Mouse (Mus musculus): ENCODE measurements at regions not wholly inside any gene's neighbourhood (a gene's known extent, or its start where the extent isn't known, plus 50 kb on each side); places are given as distances from the start of the nearest gene placed in this dataset.
"Not testable (repeated sequence)": the region's sequence is repeated elsewhere in the genome, so short reads cannot be mapped to it uniquely, and the experiment has no call there.

DNA sequence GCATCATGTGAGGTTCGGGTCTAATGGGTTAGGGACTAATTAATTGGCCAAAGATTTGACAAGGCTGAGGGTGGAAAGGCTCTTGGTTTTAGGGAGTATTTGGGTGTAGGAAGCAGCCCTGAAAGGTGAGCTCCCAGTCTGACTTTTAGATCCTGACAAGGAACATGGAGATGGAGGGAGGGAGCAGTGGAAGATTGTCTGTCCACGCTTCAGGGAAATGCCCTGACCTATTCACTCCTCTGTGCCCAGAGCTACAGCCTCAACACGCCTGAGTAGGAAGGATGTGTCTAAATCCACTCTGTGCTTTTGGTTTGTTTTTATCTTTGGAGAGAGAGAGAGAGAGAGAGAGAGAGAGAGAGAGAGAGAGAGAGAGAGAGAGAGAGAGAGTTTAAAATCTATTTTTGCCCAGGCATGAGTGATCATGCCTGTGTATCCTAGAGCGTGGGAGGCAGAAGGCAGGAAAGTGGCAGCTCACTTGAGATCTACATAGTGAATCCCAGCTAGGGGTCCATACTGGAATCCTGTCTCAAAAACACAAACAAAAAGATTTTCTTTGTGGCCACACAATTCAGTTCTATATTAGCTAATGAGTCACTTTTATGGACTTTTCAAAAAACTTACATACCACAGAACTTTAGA is 511.5 kb upstream of the Tbl1xr1 start:
- no peak overlapping the region for H3K27ac ChIP-seq (ENCODE audit: insufficient read depth, low read depth, low read length)
- H3K4me3 ChIP-seq (ENCODE audit: insufficient read depth, low read length) = no peak overlapping the region
- no peaks in the 10 kb centered on the region for H3K4me1 ChIP-seq (ENCODE audit: control insufficient read depth, insufficient read depth, low read length)
- TF ChIP-seq POLR2A (IDR thresholded peaks at IDR 0.05; ENCODE audit: borderline replicate concordance, low read depth, low read length) (no peak), CTCF (IDR thresholded peaks at IDR 0.05; ENCODE audit: low read depth, low read length) (no peak)

DNA sequence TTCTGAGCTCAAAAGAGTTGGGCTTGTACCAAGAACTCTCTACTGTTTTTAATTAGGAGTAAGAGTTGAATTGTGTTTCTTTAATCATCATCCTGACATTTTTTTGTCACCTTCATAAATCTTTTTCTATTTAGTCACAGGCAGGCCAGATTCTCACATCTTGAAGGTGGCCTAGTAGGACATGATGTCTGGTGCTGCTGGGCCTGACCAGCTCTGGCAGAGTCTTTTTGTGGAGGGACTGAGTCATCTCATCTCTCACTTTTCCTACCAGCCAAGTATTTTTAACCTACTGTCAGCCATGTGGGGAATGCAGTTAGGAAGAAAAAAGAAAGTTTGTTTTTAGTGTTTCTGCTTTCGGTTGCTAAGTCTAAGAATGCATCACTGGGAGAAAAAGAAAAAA is 506.7 kb upstream of the Tbl1xr1 start:
- TF ChIP-seq POLR2A (IDR thresholded peaks at IDR 0.05; ENCODE audit: borderline replicate concordance, low read depth, low read length) (no peak), CTCF (IDR thresholded peaks at IDR 0.05; ENCODE audit: low read depth, low read length) (no peak)
- Histone ChIP-seq H3K27ac (ENCODE audit: insufficient read depth, low read depth, low read length) (no peak overlapping the region), H3K4me1 (ENCODE audit: control insufficient read depth, insufficient read depth, low read length) (no peaks in the 10 kb centered on the region)

GRCm38 (mm10) chr3:21578635-21579034 is 497.8 kb upstream of the Tbl1xr1 start:
- no peak overlapping the region for H3K4me3 ChIP-seq (ENCODE audit: insufficient read depth, low read length)
- TF ChIP-seq POLR2A (IDR thresholded peaks at IDR 0.05; ENCODE audit: borderline replicate concordance, low read depth, low read length) (no peak), CTCF (IDR thresholded peaks at IDR 0.05; ENCODE audit: low read depth, low read length) (no peak)
- no peaks in the 10 kb centered on the region for H3K4me1 ChIP-seq (ENCODE audit: control insufficient read depth, insufficient read depth, low read length)
- no peak overlapping the region for H3K27ac ChIP-seq (ENCODE audit: insufficient read depth, low read depth, low read length)

More for the DNA sequence above, 506.7 kb upstream of the Tbl1xr1 start:
- H3K4me3 ChIP-seq (ENCODE audit: insufficient read depth, low read length) = no peak overlapping the region

GRCm38 (mm10) chr3:21582122-21582521 is 494.3 kb upstream of the Tbl1xr1 start:
- no peak for TF ChIP-seq CTCF (IDR thresholded peaks at IDR 0.05; ENCODE audit: low read depth, low read length)
- TF ChIP-seq POLR2A (IDR thresholded peaks at IDR 0.05; ENCODE audit: borderline replicate concordance, low read depth, low read length) = no peak
- Histone ChIP-seq H3K4me1 (ENCODE audit: control insufficient read depth, insufficient read depth, low read length) (no peaks in the 10 kb centered on the region), H3K27ac (ENCODE audit: insufficient read depth, low read depth, low read length) (no peak overlapping the region), H3K4me3 (ENCODE audit: insufficient read depth, low read length) (no peak overlapping the region)

GRCm38 (mm10) chr3:21585767-21586166 is 490.7 kb upstream of the Tbl1xr1 start:
- no peak for TF ChIP-seq POLR2A (IDR thresholded peaks at IDR 0.05; ENCODE audit: borderline replicate concordance, low read depth, low read length)
- no peak for TF ChIP-seq CTCF (IDR thresholded peaks at IDR 0.05; ENCODE audit: low read depth, low read length)
- H3K4me3 ChIP-seq (ENCODE audit: insufficient read depth, low read length) = no peak overlapping the region
- H3K27ac ChIP-seq (ENCODE audit: insufficient read depth, low read depth, low read length) = no peak overlapping the region
- H3K4me1 ChIP-seq (ENCODE audit: control insufficient read depth, insufficient read depth, low read length) = no peaks in the 10 kb centered on the region

DNA sequence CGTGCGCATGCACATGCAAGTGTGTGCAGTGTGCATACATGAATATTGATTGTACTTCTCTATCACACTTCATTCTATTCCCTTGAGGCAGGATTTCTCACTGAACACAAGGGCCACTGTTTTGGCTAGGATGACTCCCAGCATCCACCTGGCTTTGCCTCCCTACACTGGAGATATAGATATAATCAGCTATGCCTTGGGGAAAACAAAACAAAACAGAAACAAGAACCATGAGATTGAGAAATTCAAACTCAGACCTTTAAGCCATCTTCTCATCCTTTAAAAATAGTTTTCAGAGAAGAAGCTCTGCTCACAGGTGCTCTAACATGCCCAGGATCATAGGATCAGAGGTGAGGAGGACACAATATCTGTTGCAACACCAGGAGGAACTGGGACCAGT is 469.6 kb upstream of the Tbl1xr1 start:
- no peak overlapping the region for H3K27ac ChIP-seq (ENCODE audit: insufficient read depth, low read depth, low read length)
- no peak overlapping the region for H3K4me3 ChIP-seq (ENCODE audit: insufficient read depth, low read length)
- TF ChIP-seq CTCF (IDR thresholded peaks at IDR 0.05; ENCODE audit: low read depth, low read length) = no peak
- no peak for TF ChIP-seq POLR2A (IDR thresholded peaks at IDR 0.05; ENCODE audit: borderline replicate concordance, low read depth, low read length)
- H3K4me1 ChIP-seq (ENCODE audit: control insufficient read depth, insufficient read depth, low read length) = no peaks in the 10 kb centered on the region

GRCm38 (mm10) chr3:21610231-21610630 is 466.2 kb upstream of the Tbl1xr1 start:
- no peak for TF ChIP-seq POLR2A (IDR thresholded peaks at IDR 0.05; ENCODE audit: borderline replicate concordance, low read depth, low read length)
- no peak for TF ChIP-seq CTCF (IDR thresholded peaks at IDR 0.05; ENCODE audit: low read depth, low read length)
- H3K27ac ChIP-seq (ENCODE audit: insufficient read depth, low read depth, low read length) = no peak overlapping the region
- no peaks in the 10 kb centered on the region for H3K4me1 ChIP-seq (ENCODE audit: control insufficient read depth, insufficient read depth, low read length)
- no peak overlapping the region for H3K4me3 ChIP-seq (ENCODE audit: insufficient read depth, low read length)

GRCm38 (mm10) chr3:21621745-21622144 is 454.7 kb upstream of the Tbl1xr1 start:
- no peaks in the 10 kb centered on the region for H3K4me1 ChIP-seq (ENCODE audit: control insufficient read depth, insufficient read depth, low read length)
- no peak for TF ChIP-seq CTCF (IDR thresholded peaks at IDR 0.05; ENCODE audit: low read depth, low read length)
- no peak for TF ChIP-seq POLR2A (IDR thresholded peaks at IDR 0.05; ENCODE audit: borderline replicate concordance, low read depth, low read length)
- no peak overlapping the region for H3K27ac ChIP-seq (ENCODE audit: insufficient read depth, low read depth, low read length)
- H3K4me3 ChIP-seq (ENCODE audit: insufficient read depth, low read length) = no peak overlapping the region

- Histone ChIP-seq H3K4me3 (ENCODE audit: insufficient read depth, low read length) (no peak overlapping the region), H3K4me1 (ENCODE audit: control insufficient read depth, insufficient read depth, low read length) (no peaks in the 10 kb centered on the region), H3K27ac (ENCODE audit: insufficient read depth, low read depth, low read length) (no peak overlapping the region)
- TF ChIP-seq CTCF (IDR thresholded peaks at IDR 0.05; ENCODE audit: low read depth, low read length) (no peak), POLR2A (IDR thresholded peaks at IDR 0.05; ENCODE audit: borderline replicate concordance, low read depth, low read length) (no peak)
Measured at GRCm38 (mm10) chr3:21625039-21625438, 451.4 kb upstream of the Tbl1xr1 start.

GRCm38 (mm10) chr3:21626029-21626428 is 450.4 kb upstream of the Tbl1xr1 start:
- Histone ChIP-seq H3K4me1 (ENCODE audit: control insufficient read depth, insufficient read depth, low read length) (no peaks in the 10 kb centered on the region), H3K27ac (ENCODE audit: insufficient read depth, low read depth, low read length) (no peak overlapping the region)

GRCm38 (mm10) chr3:21627048-21627447 is 449.4 kb upstream of the Tbl1xr1 start:
- not testable (repeated sequence) for H3K27ac ChIP-seq (ENCODE audit: insufficient read depth, low read depth, low read length); H3K4me1 ChIP-seq (ENCODE audit: control insufficient read depth, insufficient read depth, low read length); H3K4me3 ChIP-seq (ENCODE audit: insufficient read depth, low read length)

More at GRCm38 (mm10) chr3:21626029-21626428, 450.4 kb upstream of the Tbl1xr1 start:
- TF ChIP-seq CTCF (IDR thresholded peaks at IDR 0.05; ENCODE audit: low read depth, low read length) (no peak), POLR2A (IDR thresholded peaks at IDR 0.05; ENCODE audit: borderline replicate concordance, low read depth, low read length) (no peak)
- no peak overlapping the region for H3K4me3 ChIP-seq (ENCODE audit: insufficient read depth, low read length)
